Mouse (Mus musculus) MEL (cell line): ENCODE results near the gene Cbarp.

Source experiments
- CTCF ChIP-seq, 3 experiments: IDR thresholded peaks in 2 of 3; conservative IDR thresholded peaks in 1 of 3; 2 replicates each; pipeline ENCODE4 v1.5.1; 2011 to 2012; ENCODE audit warnings: low read length in 3 of 3, low read depth in 2 of 3, mild to moderate bottlenecking in 2 of 3, improper control_type of control experiment in 1 of 3, inconsistent platforms in 1 of 3, mixed read lengths in 1 of 3, moderate library complexity in 1 of 3; ENCODE audit not compliant: control insufficient read depth in 1 of 3, insufficient read depth in 1 of 3, poor library complexity in 1 of 3, severe bottlenecking in 1 of 3
- EP300 ChIP-seq, 2 experiments: IDR thresholded peaks; 2 replicates each; pipeline ENCODE4 v1.6.1; 2011; ENCODE audit warnings: improper control_type of control experiment in 2 of 2, low read length in 2 of 2, low read depth in 1 of 2, mild to moderate bottlenecking in 1 of 2
- ETS1 ChIP-seq: IDR thresholded peaks from 2 replicates; pipeline ENCODE4 v1.6.1; 2012; ENCODE audit warnings: low read depth, mild to moderate bottlenecking, inconsistent platforms, low read length, improper control_type of control experiment, moderate library complexity
- GABPA ChIP-seq: IDR thresholded peaks from 2 replicates; pipeline ENCODE4 v1.6.1; 2012; ENCODE audit warnings: low read depth, mild to moderate bottlenecking, inconsistent platforms, low read length, improper control_type of control experiment, moderate library complexity
- MAZ ChIP-seq: IDR thresholded peaks from 2 replicates; pipeline ENCODE4 v1.6.1; 2012; ENCODE audit warnings: low read depth, mild to moderate bottlenecking, inconsistent platforms, low read length, improper control_type of control experiment
- MXI1 ChIP-seq: IDR thresholded peaks from 2 replicates; pipeline ENCODE4 v1.6.1; 2011; ENCODE audit warnings: mild to moderate bottlenecking, low read depth, low read length, improper control_type of control experiment
- MYB ChIP-seq: IDR thresholded peaks from 2 replicates; pipeline ENCODE4 v1.6.1; 2011; ENCODE audit warnings: mild to moderate bottlenecking, low read depth, low read length, improper control_type of control experiment
- MYC ChIP-seq: IDR thresholded peaks from 2 replicates; pipeline ENCODE4 v1.6.1; 2011; ENCODE audit warnings: low read depth, mild to moderate bottlenecking, low read length, improper control_type of control experiment, moderate library complexity
- NELFE ChIP-seq: IDR thresholded peaks from 2 replicates; pipeline ENCODE4 v1.6.1; 2011; ENCODE audit warnings: low read depth, low read length, improper control_type of control experiment
- NRF1 ChIP-seq: IDR thresholded peaks from 2 replicates; pipeline ENCODE4 v1.6.1; 2014; ENCODE audit warnings: low read depth, mild to moderate bottlenecking, inconsistent platforms, low read length, improper control_type of control experiment, moderate library complexity; ENCODE audit not compliant: poor library complexity, insufficient read depth, severe bottlenecking
- POLR2A ChIP-seq, 2 experiments: IDR thresholded peaks; 2 replicates each; pipeline ENCODE4 v1.6.1; 2011 to 2012; ENCODE audit warnings: low read length in 2 of 2, mild to moderate bottlenecking in 2 of 2, control low read depth in 1 of 2, improper control_type of control experiment in 1 of 2, low read depth in 1 of 2, moderate library complexity in 1 of 2; ENCODE audit not compliant: control insufficient read depth in 1 of 2, insufficient read depth in 1 of 2, poor library complexity in 1 of 2
- RAD21 ChIP-seq: IDR thresholded peaks from 2 replicates; pipeline ENCODE4 v1.6.1; 2011; ENCODE audit warnings: mild to moderate bottlenecking, low read depth, low read length, improper control_type of control experiment
- TAL1 ChIP-seq: IDR thresholded peaks from 2 replicates; pipeline ENCODE4 v1.6.1; 2012; ENCODE audit warnings: mild to moderate bottlenecking, inconsistent platforms, low read length, moderate library complexity, mixed read lengths
- ZNF384 ChIP-seq: IDR thresholded peaks from 2 replicates; pipeline ENCODE4 v1.6.1; 2012; ENCODE audit warnings: low read depth, mild to moderate bottlenecking, inconsistent platforms, low read length, improper control_type of control experiment

- TF ChIP-seq CTCF (IDR thresholded peaks at IDR 0.05 in 2 of 3, conservative IDR thresholded peaks at IDR 0.05 in 1 of 3; ENCODE audit: control insufficient read depth in 1 of 3, insufficient read depth in 1 of 3, low read depth in 2 of 3, low read length in 3 of 3, poor library complexity in 1 of 3, severe bottlenecking in 1 of 3) (no peak), MAZ (no peak), POLR2A (IDR thresholded peaks at IDR 0.05; ENCODE audit: control insufficient read depth in 1 of 2, insufficient read depth in 1 of 2, low read depth in 1 of 2, low read length in 2 of 2, poor library complexity in 1 of 2) (no peak), EP300 (IDR thresholded peaks at IDR 0.05; ENCODE audit: low read depth in 1 of 2, low read length in 2 of 2) (no peak), MYC (no peak), RAD21 (no peak), MYB (no peak), MXI1 (no peak), TAL1 (no peak), ETS1 (no peak), NRF1 (no peak), GABPA (no peak), ZNF384 (no peak), NELFE (no peak)
Observed at GRCm38 (mm10) chr10:80116563-80116926, 24.1 kb downstream of the Cbarp start.
